Mouse (Mus musculus) cerebellum, adult 9-11 months (tissue): Measurements from ENCODE around the gene Vasp.
"Not testable (repeated sequence)": the region's sequence is repeated elsewhere in the genome, so short reads cannot be mapped to it uniquely, and the experiment has no call there.

ENCODE experiments used
- DNase-seq: peaks from one replicate; pipeline ENCODE4 v3.0.0; 2022

The Vasp gene

GRCm38 (mm10) chr7:19303046-19303305 lies 31.4 kb upstream of the Vasp start:
- no peak for DNase-seq

- no peak for DNase-seq
These were observed 30.8 kb upstream of the Vasp start for GRCm38 (mm10) chr7:19302264-19303045.

DNA sequence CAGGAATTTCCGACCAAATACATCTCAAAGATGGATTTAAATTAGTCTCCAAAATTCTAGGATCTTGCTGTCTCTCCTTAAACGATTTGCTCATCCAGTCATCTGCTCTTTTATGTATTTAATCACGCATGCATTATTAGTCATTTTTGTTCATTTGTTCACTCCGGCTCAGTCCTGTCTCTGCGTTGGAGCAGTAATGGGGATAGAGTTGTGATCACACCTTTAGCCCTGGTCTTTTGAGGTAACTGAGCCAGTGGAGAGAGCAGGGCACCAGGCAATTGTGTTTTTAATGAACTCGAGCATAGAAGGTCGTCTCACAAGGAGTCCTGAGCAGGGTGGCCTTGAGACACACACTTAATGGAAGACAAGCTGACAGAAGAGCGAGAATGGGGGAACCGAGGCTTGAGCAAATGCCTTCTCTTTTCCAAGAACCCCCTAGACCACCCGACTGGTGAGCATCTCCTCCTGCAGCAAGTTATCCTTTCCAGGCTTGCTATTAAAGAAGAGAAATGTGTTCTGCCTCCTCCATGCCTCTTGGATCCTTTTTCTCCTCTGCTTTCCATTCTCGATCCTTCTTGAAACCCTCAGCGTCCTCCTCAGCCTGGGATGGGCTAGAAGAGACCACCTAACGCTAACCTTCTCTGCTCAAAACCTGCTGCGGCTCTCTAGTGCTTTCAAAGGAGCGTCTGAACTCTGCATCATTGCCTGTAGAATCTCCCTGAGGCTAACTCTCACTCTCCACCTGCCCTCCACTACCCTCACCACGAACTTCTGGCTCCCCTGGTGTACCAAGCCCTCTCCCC lies 30.0 kb upstream of the Vasp start:
- DNase-seq = no peak

DNA sequence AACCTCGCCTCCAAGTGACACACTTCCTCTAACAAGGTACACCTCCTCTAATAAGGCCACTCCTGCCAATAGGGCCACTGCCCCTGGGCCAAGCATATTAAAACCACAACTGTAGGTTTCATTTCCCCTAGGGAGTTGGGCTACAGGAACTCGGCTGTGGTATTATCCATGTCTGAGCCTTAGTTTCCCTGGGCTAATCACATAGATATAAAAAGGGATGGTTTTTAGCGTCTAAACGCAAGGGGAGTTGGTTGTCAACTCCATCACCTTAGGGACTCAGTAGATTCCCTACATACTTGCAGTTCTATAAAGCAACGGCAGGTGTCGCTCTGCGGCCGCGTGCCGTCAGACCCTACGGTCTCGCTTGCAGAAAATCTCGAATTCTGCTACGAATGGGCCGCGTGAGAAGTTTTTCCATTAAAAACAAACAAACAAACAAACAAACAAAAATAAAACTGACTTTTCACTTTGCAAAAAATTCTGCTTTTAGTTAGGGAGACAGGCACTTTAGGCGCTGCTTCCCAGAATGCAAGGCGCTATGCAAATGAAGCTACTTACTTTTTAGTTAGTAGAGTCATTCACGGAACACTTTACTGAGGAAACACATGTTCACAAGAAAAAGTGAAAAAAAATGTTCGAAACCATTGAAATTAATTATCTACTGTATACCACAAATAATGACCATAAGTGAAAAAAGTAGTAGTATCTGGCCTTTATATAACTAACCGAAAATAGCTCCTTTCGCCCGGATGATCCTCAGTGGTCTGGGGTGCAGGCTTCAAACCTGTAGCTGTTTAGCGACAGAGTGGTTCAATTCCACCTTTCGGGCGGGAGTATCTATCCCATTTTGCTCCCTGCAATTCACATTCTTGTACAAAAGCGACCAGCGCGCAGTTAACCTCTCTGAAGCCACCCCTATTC lies 29.1 kb upstream of the Vasp start:
- DNase-seq = peak; percentile 82

DNA sequence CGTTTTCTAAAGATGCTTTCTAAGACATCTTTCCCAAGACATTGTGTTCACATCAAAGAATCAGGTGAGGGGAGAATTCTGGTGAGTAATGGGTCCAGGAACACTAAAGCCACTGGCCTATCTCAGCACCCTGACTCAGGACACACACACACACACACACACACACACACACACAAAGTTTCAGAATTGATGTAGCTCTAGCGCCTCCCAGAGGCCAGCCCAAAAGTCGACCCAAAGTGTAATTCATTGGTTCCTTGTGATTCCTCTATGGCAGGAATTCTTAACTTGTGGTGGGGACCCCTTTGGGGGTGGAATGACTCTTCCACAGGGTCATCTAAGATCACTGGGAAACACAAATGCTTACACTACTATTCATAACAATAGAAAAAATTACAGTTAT lies 27.6 kb upstream of the Vasp start:
- no peak for DNase-seq

- no peak for DNase-seq
These were observed 26.2 kb upstream of the Vasp start for GRCm38 (mm10) chr7:19297794-19298193.

DNA sequence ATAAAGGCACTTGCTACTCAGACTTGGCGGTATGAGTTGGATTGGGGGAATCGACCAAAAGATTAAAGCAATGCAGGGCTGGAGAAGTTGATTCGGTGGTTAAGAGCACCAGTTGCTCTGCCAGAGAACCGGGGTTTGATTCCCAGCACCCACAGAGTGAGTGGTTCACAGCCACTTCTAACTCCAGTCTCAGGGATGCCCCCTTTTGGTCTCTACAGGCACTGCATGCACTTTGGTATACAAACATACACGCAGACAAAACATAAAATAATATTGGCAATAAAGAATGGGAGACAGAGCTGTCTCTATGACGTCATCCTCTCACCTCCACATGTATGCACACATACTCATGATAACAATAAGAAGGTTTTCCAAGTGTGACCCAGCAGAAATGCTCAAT lies 25.4 kb upstream of the Vasp start:
- peak; percentile 57 for DNase-seq

DNA sequence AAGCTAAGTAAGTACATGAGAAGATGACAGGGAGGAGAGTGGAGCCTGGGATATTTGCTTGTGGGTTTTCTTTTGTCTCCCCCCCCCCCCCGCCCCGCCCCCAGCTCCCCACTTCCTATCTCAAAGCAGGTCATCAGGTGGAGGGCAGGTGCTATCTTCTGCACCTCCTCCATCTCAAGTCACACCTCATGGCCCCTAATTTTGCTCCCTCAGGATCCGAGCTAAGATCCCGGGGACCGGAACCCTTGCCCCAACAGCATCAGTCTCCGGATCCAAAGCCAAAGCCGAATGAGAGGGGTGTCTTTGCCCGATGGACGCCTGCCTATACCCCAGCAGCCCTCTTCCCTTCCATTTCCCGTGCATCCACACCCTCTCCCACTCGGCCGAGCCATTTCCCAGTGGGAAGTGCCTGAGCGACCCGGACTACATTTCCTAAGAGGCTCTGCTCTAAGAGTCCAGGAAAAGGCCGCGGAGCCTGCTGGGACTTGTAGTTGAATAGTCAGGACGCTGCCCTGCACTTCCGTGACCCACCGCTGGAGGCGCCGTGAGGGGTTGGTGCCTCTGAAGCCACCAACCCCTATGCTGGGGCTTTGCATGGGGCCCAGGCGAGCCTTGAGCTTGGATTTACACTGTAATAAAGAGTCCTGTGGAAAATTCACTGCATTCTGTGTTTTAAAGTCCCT lies 24.0 kb upstream of the Vasp start:
- DNase-seq = peak; percentile 95

- no peak for DNase-seq
These were observed 19.5 kb upstream of the Vasp start for GRCm38 (mm10) chr7:19290969-19291596.

DNA sequence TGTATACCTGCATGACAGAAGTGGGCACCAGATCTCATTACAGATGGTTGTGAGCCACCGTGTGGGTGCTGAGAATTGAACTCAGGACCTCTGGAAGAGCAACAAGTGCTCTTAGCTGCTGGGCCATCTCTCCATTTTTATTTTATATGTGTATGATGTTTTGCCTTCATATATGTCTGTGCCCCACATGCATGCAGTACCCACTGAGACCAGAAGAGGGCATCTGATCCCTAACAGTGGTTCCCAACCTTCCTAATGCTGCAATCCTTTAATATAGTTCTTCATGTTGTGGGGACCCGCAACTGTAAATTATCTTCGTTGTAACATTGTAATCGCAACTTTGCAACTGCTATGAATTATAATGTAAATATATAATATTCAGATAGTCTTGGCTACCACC lies 13.1 kb upstream of the Vasp start:
- no peak for DNase-seq

DNA sequence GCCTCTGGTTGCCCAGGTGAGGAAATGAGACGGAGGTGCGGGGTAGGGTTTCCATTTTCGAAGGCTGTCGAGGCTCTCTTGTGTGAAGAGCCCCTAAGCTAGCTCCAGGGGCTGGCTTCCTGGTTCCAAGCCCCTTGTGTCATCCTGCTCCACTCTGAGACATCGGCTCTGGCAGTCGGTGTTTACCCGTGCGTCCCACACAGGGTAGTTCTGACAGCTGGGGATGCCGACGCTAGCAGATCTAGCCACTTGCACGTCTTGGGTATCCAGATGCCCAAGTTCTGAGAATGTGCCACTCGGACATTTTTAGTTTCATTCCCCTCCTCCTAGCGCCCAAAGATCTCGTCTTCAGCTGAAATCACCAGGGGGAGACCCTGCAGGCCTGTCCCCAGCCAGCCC lies 11.8 kb upstream of the Vasp start:
- no peak for DNase-seq

DNA sequence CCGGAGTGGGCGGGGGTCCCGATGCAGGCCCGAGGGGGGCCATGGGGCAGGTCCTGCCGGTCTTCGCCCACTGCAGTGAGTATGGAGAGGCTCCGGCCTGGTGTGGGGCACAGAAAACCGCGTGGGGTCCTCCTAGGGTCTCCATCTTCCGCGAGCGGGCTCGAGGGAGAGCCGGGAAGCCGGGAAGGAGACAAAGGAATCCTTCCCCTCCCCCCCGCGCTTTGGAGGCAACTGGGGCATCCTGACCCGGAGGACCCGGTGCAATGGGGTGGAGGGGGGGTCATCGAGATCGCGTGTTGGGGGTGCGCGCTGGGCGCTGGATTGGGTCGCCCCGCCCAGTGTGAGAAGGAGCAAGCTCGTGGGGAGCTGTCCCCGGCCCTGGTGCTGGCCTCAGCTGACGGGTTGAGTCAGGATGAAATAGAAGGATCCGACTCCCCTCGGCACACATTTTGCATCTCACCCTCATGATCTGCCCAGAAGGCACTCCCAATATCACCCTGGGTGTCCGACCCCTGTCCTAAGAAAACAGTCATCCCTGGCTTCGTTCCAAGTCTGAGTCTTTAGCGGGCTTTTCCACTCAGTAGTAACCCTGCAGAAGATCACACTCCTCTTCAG lies 11.3 kb upstream of the Vasp start:
- DNase-seq = peak; percentile 82

GRCm38 (mm10) chr7:19282385-19282784 lies 10.8 kb upstream of the Vasp start, which contains the start of gene Rtn2:
Gene Rtn2, plus strand, starts transcription at chr7:19282624.
- DNase-seq = peak; percentile 92

GRCm38 (mm10) chr7:19281680-19282304 lies 10.2 kb upstream of the Vasp start:
- not testable (repeated sequence) for DNase-seq

GRCm38 (mm10) chr7:19279581-19280114 lies 8.0 kb upstream of the Vasp start, which contains the start of gene Ppm1n:
Gene Ppm1n, minus strand, starts transcription at chr7:19280064.
- no peak for DNase-seq

DNA sequence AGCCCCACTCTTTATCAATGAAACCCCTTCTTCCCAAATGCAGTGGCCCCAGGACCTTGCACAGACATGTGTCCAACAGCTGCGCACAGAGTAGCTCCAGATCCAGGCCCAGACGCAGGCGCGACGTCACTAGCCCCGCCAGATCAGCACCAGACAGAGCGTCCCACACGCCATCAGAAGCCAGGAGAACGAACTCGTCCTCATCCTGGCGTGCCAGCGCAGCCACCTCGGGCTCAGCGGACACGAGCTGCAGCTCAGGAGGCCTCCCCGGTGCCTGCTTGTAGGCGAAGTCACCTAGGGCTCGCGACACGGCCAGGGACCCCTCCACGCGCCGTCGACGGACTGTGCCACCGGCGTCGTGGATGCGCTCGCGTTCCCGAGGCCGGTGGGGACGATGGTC lies 7.4 kb upstream of the Vasp start:
- DNase-seq = no peak

DNA sequence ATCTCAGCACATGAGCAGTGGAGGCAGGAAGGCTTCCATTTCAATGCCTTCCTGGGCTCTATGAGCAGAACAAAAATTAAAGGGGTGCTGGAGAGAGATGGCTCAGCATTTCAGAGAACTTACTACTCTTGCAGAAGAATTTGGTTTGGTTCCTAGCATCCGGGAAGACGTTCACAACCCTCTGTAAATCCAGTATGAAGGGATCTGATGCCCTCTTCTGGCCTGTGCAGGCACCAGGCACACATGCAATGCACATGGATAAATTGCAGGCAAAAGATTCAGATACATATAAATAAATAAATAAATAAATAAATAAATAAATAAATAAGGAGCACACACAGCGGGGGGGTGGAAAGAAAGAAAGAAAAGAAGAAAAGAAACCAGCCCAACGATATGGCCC lies 4.6 kb upstream of the Vasp start:
- DNase-seq = no peak

DNA sequence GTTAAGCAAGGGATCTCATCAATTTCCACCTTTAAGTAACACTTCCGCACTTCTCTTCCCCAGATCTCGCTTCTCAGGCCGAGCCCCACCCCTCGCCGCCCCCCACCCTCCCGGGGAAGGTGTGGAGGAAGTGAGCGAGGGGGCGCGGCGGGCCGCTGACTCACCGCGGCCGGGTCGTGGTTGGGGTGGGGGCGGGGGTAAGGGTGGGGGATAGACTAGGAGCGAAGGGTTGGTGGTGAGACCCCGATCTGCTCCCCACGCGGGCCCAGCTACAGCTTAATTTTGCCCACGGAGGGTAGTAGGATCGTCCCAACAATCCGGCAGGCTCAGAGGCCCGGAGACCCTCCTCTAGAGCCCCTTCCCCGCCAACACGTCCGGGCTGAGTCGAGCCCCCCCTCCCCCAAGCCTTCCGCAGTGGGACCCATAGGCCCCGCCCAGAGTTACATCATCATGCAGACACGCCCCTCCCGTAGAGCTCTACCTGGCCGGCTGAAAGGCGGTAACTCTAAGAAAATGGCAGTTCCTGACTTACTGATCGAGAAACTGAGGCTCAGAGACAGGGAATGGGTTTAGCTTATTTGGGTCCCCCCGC lies 652 bp upstream of the Vasp start:
- DNase-seq = peak; percentile 79

- peak; percentile 68 for DNase-seq
These were observed 944 bp downstream of the Vasp start for GRCm38 (mm10) chr7:19270509-19271237.
